Mouse (Mus musculus) liver, embryonic 14.5 days (tissue): ENCODE measurements at regions not wholly inside any gene's neighbourhood (a gene's known extent, or its start where the extent isn't known, plus 50 kb on each side); places are given as distances from the start of the nearest gene placed in this dataset.

Experiments used
- CTCF ChIP-seq: IDR thresholded peaks from 2 replicates; pipeline ENCODE4 v1.5.1; 2016; ENCODE audit warnings: antibody characterized with exemption, low read depth, control low read depth
- EP300 ChIP-seq: IDR thresholded peaks from 2 replicates; pipeline ENCODE4 v1.6.1; 2016; ENCODE audit warnings: antibody characterized with exemption, low read depth

GRCm38 (mm10) chr15:25303379-25303778 lies 110.2 kb downstream of the Basp1 start:
- TF ChIP-seq CTCF (no peak), EP300 (no peak)
